Mouse (Mus musculus): ENCODE measurements around the gene Mitf. TPM values are rescaled to one million over a fixed set of nuclear protein-coding genes. Genes with fewer than 3 reads are reported as not detected.

Mitf gene
- polyA plus RNA-seq, 1 experiment, result 6.3 TPM

DNA sequence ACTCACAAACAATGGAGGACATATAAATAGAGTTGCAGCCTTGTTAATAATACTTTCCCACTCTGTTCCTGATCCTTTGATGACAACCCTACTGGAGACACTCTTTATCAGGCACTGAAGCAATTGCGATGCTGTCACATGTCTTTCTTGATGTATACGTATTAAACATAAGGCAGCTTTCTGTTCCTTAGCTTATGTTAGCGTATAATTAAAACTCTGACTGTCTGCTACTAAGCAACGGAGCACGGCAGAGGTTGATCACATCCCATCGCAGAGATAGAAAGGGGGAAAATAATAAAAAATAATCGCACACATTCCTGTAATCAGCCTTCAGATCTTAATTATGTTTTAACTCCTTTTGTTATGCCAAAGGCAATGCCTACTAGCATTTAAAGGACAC lies 234.9 kb downstream of the Mitf start:
- H3K4me3 ChIP-seq (ENCODE audit: insufficient read depth, low read length), result no peak overlapping the region
- no peak for TF ChIP-seq CTCF (IDR thresholded peaks at IDR 0.05; ENCODE audit: borderline replicate concordance, insufficient read depth, low read length)
- H3K4me1 ChIP-seq (ENCODE audit: control insufficient read depth, insufficient read depth, low read length), result no peaks in the 10 kb centered on the region
- no peak overlapping the region for H3K27ac ChIP-seq (ENCODE audit: insufficient read depth, low read length)

DNA sequence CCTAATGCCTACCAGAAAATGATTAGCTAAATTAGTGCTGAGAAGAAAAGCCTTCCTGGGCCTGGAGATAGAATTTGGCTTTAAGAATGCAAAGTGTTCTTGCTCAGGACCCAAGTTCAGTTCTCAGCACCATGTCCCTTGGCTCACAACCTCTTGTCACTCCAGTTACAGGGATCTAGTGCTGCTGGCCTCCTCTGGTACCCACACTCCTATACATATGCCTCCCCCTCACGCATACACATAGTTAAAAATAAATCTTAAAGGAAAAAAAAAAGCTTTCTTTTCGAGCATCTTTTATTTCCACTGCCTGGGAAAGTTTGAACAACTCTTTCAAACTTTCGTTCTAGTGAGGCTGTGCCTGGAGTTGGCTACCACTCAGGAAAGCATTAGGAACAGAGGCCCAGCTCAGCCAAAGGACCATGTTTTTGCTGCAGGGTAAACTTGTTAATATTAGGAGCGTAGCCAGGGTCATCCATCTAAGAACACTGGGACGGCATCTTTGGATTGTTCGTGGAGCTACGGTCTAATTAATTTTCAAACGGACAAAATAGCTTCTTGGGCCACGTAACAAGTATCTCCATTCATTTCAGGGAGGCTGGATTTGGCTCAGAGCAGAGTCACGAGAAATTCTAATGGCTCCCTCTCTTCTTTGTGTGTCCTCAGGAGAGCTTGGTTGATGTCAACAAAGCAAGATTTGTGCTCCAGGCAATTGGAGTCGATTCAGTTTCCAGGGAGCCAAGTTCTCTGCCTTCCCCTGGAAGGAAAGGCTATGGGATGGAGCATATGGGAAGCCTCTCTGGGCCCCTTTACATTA lies 239.7 kb downstream of the Mitf start:
- H3K27ac ChIP-seq (ENCODE audit: insufficient read depth, low read length), result no peak overlapping the region
- H3K4me3 ChIP-seq (ENCODE audit: insufficient read depth, low read length), result no peak overlapping the region
- no peaks in the 10 kb centered on the region for H3K4me1 ChIP-seq (ENCODE audit: control insufficient read depth, insufficient read depth, low read length)
- TF ChIP-seq POLR2A (IDR thresholded peaks at IDR 0.05; ENCODE audit: low read depth, low read length) (no peak), CTCF (IDR thresholded peaks at IDR 0.05; ENCODE audit: borderline replicate concordance, insufficient read depth, low read length) (no peak)

DNA sequence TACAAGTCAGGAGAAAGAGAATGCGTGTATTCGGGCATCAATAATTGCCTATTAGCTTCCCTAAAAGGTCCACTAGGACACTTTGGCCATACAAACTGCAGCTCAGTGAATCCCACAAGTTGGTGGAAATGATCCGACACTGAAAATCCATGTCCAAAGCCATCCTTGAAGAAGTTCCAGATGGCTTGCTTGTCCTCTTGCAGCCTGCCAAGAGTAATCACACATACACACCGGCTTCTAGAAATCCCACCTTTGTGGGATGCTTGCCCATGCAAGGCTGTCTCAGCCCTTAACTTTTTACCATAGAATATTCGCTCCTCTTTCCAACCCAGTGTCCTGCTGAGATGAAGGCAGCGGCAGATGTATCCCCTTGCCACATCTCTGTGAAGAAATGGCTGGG lies 240.9 kb downstream of the Mitf start:
- TF ChIP-seq CTCF (IDR thresholded peaks at IDR 0.05; ENCODE audit: borderline replicate concordance, insufficient read depth, low read length) (no peak), POLR2A (IDR thresholded peaks at IDR 0.05; ENCODE audit: low read depth, low read length) (no peak)
- H3K27ac ChIP-seq (ENCODE audit: insufficient read depth, low read length), result no peak overlapping the region

DNA sequence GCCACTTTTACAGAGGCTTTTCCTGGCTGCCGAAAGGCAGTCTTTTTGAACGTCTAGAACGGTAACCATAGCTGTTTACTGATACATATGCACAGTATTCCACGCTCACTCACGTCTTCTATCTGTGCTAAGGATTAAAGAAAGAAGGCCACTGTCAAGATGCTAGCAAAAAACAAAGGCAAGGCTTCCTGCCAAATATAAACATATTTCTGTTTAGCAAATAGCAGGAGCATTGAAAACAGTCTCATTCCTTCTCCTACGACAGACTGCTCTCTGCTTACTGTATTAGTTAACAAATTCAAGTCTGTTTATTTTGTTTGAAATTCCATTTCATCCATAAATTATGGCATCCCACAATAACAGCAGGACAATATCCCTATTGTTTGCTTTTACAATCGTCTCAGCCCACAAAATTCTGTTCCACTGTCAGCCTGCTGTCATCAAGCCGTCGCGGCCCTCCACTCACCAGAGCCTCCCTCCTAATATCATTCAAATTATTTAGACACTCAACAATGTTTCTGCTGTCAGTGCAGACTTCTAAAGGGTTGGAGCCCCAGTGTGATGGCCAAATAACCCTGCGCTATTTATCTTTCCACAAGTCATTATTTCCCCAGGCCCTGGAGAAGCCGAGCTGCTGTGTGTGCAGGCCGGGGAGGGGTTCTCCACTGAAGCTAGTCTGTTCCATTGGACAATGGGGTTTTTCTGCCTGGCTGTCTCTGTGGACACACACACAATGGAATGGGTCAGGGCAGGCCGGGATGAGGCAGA lies 242.0 kb downstream of the Mitf start:
- no peaks in the 10 kb centered on the region for H3K4me1 ChIP-seq (ENCODE audit: control insufficient read depth, insufficient read depth, low read length)
- TF ChIP-seq POLR2A (IDR thresholded peaks at IDR 0.05; ENCODE audit: low read depth, low read length) (no peak), CTCF (IDR thresholded peaks at IDR 0.05; ENCODE audit: borderline replicate concordance, insufficient read depth, low read length) (no peak)

More for the DNA sequence above, 240.9 kb downstream of the Mitf start:
- Histone ChIP-seq H3K4me3 (ENCODE audit: insufficient read depth, low read length) (no peak overlapping the region), H3K4me1 (ENCODE audit: control insufficient read depth, insufficient read depth, low read length) (no peaks in the 10 kb centered on the region)

DNA sequence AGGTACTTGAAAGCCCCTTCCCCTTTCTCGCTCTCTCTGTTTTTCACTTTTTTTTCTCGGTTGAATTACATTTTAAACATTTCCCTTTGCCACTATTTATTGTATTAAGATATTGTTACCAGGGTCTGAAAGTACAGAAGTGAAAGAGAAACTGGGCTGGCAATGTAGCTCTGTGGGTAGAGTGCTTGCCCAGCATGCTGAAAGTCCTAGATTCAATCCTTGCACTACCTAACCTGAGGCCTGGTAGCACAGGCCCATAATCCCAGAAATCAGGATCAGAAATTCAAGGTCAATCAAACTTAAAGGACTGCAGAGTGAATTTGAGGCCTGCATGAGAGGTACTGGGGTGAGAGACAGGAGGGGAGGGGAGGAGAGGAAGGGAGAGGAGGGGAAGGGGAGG lies 242.7 kb downstream of the Mitf start:
- Histone ChIP-seq H3K4me3 (ENCODE audit: insufficient read depth, low read length) (no peak overlapping the region), H3K27ac (ENCODE audit: insufficient read depth, low read length) (no peak overlapping the region), H3K4me1 (ENCODE audit: control insufficient read depth, insufficient read depth, low read length) (no peaks in the 10 kb centered on the region)
- TF ChIP-seq CTCF (IDR thresholded peaks at IDR 0.05; ENCODE audit: borderline replicate concordance, insufficient read depth, low read length), result no peak
- TF ChIP-seq POLR2A (IDR thresholded peaks at IDR 0.05; ENCODE audit: low read depth, low read length), result no peak

More for the DNA sequence above, 242.0 kb downstream of the Mitf start:
- H3K4me3 ChIP-seq (ENCODE audit: insufficient read depth, low read length), result no peak overlapping the region
- no peak overlapping the region for H3K27ac ChIP-seq (ENCODE audit: insufficient read depth, low read length)

DNA sequence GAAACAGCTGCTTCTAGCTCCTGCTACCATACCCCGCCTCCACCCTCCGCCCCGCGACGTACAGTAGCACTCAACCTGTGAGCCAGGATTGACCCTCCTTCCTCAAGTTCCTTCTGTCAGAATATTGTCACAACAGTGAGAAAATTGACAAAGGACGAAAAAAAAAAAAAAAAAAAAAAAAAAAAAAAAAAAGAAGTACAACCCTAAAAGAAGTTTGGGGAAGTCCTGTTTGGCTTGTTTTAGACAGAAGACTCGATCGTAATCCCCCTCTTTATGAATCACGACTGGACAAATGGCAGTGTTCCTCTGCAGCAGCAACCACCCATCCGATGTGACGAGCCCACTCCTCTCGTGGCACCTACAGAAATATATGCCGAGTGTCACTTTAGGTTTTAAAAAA lies 255.0 kb downstream of the Mitf start:
- Histone ChIP-seq H3K4me3 (ENCODE audit: insufficient read depth, low read length) (no peak overlapping the region), H3K27ac (ENCODE audit: insufficient read depth, low read length) (no peak overlapping the region), H3K4me1 (ENCODE audit: control insufficient read depth, insufficient read depth, low read length) (no peaks in the 10 kb centered on the region)
- no peak for TF ChIP-seq CTCF (IDR thresholded peaks at IDR 0.05; ENCODE audit: borderline replicate concordance, insufficient read depth, low read length)
- no peak for TF ChIP-seq POLR2A (IDR thresholded peaks at IDR 0.05; ENCODE audit: low read depth, low read length)

DNA sequence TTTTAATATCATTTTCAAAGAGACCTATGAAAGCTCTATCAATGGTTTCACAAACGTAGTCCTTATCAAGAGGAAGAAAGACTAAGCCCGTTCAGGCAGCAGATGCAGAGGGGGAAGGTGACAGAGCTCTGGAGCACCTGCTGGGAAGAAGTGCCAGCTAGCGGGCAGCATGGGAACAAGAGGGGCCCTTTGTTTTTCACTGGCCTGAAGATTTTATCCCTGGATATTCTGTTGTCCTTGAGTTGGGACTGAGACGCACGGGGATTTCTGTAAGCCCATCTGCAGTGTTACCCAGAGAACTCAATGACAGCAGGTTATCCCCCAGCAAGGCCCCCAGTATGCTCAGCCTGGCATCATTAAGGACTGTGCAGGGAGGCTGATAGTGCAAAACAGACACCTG lies 258.1 kb downstream of the Mitf start:
- no peak overlapping the region for H3K27ac ChIP-seq (ENCODE audit: insufficient read depth, low read length)
- no peak for TF ChIP-seq CTCF (IDR thresholded peaks at IDR 0.05; ENCODE audit: borderline replicate concordance, insufficient read depth, low read length)
- no peak for TF ChIP-seq POLR2A (IDR thresholded peaks at IDR 0.05; ENCODE audit: low read depth, low read length)
- no peak overlapping the region for H3K4me3 ChIP-seq (ENCODE audit: insufficient read depth, low read length)
- no peaks in the 10 kb centered on the region for H3K4me1 ChIP-seq (ENCODE audit: control insufficient read depth, insufficient read depth, low read length)

DNA sequence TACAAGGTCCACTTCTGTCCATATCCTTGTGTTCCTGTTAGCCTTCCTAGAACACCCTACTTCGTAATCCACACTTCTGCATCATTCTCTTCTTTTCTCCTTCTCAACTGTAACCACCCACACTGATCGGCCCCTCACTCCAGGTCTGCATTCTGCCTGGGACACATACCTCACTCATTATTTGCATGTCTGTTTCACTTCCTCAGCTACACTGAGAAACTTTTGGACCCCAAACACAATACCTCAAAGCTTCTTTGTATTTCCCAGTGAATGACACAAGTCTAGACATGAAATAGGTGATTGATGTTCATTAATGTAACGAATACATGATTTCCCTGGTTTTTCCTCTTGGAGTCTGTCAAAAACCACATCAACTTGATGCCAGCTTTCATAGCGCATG lies 259.6 kb downstream of the Mitf start:
- no peak overlapping the region for H3K4me3 ChIP-seq (ENCODE audit: insufficient read depth, low read length)
- no peaks in the 10 kb centered on the region for H3K4me1 ChIP-seq (ENCODE audit: control insufficient read depth, insufficient read depth, low read length)
- H3K27ac ChIP-seq (ENCODE audit: insufficient read depth, low read length), result no peak overlapping the region
- TF ChIP-seq POLR2A (IDR thresholded peaks at IDR 0.05; ENCODE audit: low read depth, low read length), result no peak
- no peak for TF ChIP-seq CTCF (IDR thresholded peaks at IDR 0.05; ENCODE audit: borderline replicate concordance, insufficient read depth, low read length)

Other genes starting within 250 kb of the Mitf start
- 0.28 and 0.88 TPM in 2 replicates for gene Frmd4b, start 189.5 kb upstream of the Mitf start, polyA plus RNA-seq (2011; ENCODE audit: insufficient read length, low read depth, missing spikeins)

All from embryonic fibroblast, embryonic 13.5 days (primary cell).